Mouse (Mus musculus) midbrain, embryonic 11.5 days (tissue): ENCODE measurements around the gene Serpina16. TPM values are rescaled to one million over a fixed set of nuclear protein-coding genes. Genes with fewer than 3 reads are reported as not detected.
A peak's percentile ranks its signal among the peaks of the same experiment; 100 is the strongest.
"Not testable (repeated sequence)": the region's sequence is repeated elsewhere in the genome, so short reads cannot be mapped to it uniquely, and the experiment has no call there.

Source experiments
- ATAC-seq: fragments of 200-750 bp; cut with Nextera tagmentation; 2 replicates; pipeline ENCODE4 v1.8.0; 2017; ENCODE audit warnings: moderate TSS enrichment, moderate library complexity; ENCODE audit not compliant: low FRiP score
- DNase-seq: peaks from one replicate; pipeline ENCODE4 v3.0.0; 2015; ENCODE audit warnings: low spot score; ENCODE audit errors: missing footprints
- H3K27ac ChIP-seq: fragments of 300-500 bp; sonication (generic); 2 replicates; pipeline ENCODE4 v1.5.1; 2014; ENCODE audit warnings: low read depth, low read length
- H3K27me3 ChIP-seq: fragments of 300-500 bp; sonication (generic); 2 replicates; pipeline ENCODE4 v1.6.1; 2014; ENCODE audit warnings: mild to moderate bottlenecking, low read length, moderate library complexity, mixed read lengths; ENCODE audit not compliant: control insufficient read depth, insufficient read depth
- H3K36me3 ChIP-seq: fragments of 300-500 bp; sonication (generic); 2 replicates; pipeline ENCODE4 v1.6.1; 2014; ENCODE audit warnings: mild to moderate bottlenecking, low read length, moderate library complexity, mixed read lengths; ENCODE audit not compliant: control insufficient read depth, insufficient read depth
- H3K4me1 ChIP-seq: fragments of 300-500 bp; sonication (generic); 2 replicates; pipeline ENCODE4 v1.6.1; 2014; ENCODE audit warnings: low read length; ENCODE audit not compliant: control insufficient read depth, insufficient read depth
- H3K4me2 ChIP-seq: fragments of 300-500 bp; sonication (generic); 2 replicates; pipeline ENCODE4 v1.6.1; 2014; ENCODE audit warnings: mild to moderate bottlenecking, moderate library complexity
- H3K4me3 ChIP-seq: fragments of 300-500 bp; sonication (generic); 2 replicates; pipeline ENCODE4 v1.5.1; 2014; ENCODE audit warnings: low read depth, low read length
- H3K9ac ChIP-seq: fragments of 300-500 bp; sonication (generic); 2 replicates; pipeline ENCODE4 v1.6.1; 2014; ENCODE audit warnings: low read length
- H3K9me3 ChIP-seq: fragments of 300-500 bp; sonication (generic); 2 replicates; pipeline ENCODE4 v1.6.1; 2016; ENCODE audit warnings: low read length; ENCODE audit not compliant: control insufficient read depth
- WGBS: fragments of 180-500 bp; shearing (Covaris S2); extraction: QIAGEN DNeasy Blood & Tissue Kit; methylation state at CpG from one replicate; pipeline ENCODE4 v1.1.7; 2014; 5-methylcytosine and 5-hydroxymethylcytosine counted together
- polyA plus RNA-seq: library from polyadenylated mRNA; unstranded; fragments of >200 nt; fragmentation: Nextera tagmentation; extraction: Ambion mirVana; gene quantifications from 2 replicates; pipeline ENCODE4 v1.2.1, GENCODE M21; 2014

Serpina16 gene
- polyA plus RNA-seq, 1 experiment from 2014 or later = not detected

GRCm38 (mm10) chr12:103686050-103686449 lies 10.1 kb upstream of the Serpina16 start:
- Histone ChIP-seq H3K4me2 (no peak overlapping the region), H3K27me3 (no peaks in the 10 kb centered on the region), H3K27ac (no peak overlapping the region), H3K36me3 (no peaks in the 10 kb centered on the region), H3K4me3 (no peak overlapping the region), H3K9ac (no peak overlapping the region), H3K9me3 (no peaks in the 10 kb centered on the region), H3K4me1 (no peaks in the 10 kb centered on the region)
- ATAC-seq (no peak), DNase-seq (no peak)
- 73% methylated on average over 3 of the region's 3 CpGs for WGBS

- DNase-seq = no peak
- H3K27me3 ChIP-seq = no peaks in the 10 kb centered on the region
- H3K4me1 ChIP-seq = no peaks in the 10 kb centered on the region
- H3K27ac ChIP-seq = no peak overlapping the region
- 82% methylated on average over 3 of the region's 3 CpGs for WGBS
- ATAC-seq = no peak
- no peaks in the 10 kb centered on the region for H3K9me3 ChIP-seq
- no peak overlapping the region for H3K4me2 ChIP-seq
- no peak overlapping the region for H3K4me3 ChIP-seq
- no peak overlapping the region for H3K9ac ChIP-seq
- H3K36me3 ChIP-seq = no peaks in the 10 kb centered on the region
These were observed 9.4 kb upstream of the Serpina16 start for GRCm38 (mm10) chr12:103685386-103685785.

GRCm38 (mm10) chr12:103683775-103684174 lies 7.8 kb upstream of the Serpina16 start:
- Histone ChIP-seq H3K4me1 (no peaks in the 10 kb centered on the region), H3K4me3 (no peak overlapping the region), H3K4me2 (no peak overlapping the region), H3K9me3 (no peaks in the 10 kb centered on the region), H3K9ac (no peak overlapping the region), H3K27me3 (no peaks in the 10 kb centered on the region), H3K36me3 (no peaks in the 10 kb centered on the region), H3K27ac (no peak overlapping the region)
- DNase-seq (no peak), ATAC-seq (no peak)
- WGBS = 63% methylated on average over 4 of the region's 4 CpGs

- Histone ChIP-seq H3K4me2 (no peak overlapping the region), H3K4me3 (no peak overlapping the region), H3K27ac (no peak overlapping the region), H3K36me3 (no peaks in the 10 kb centered on the region), H3K9ac (no peak overlapping the region), H3K27me3 (no peaks in the 10 kb centered on the region), H3K9me3 (no peaks in the 10 kb centered on the region), H3K4me1 (no peaks in the 10 kb centered on the region)
- WGBS = 79% methylated on average over 2 of the region's 2 CpGs
- no peak for ATAC-seq
- DNase-seq = no peak
These were observed 5.8 kb upstream of the Serpina16 start for GRCm38 (mm10) chr12:103681739-103682138.

- Histone ChIP-seq H3K36me3 (no peaks in the 10 kb centered on the region), H3K9ac (no peak overlapping the region), H3K27ac (no peak overlapping the region), H3K4me2 (no peak overlapping the region), H3K4me1 (no peaks in the 10 kb centered on the region), H3K9me3 (no peaks in the 10 kb centered on the region), H3K27me3 (no peaks in the 10 kb centered on the region), H3K4me3 (no peak overlapping the region)
- 82% methylated on average over 2 of the region's 2 CpGs for WGBS
- DNase-seq (no peak), ATAC-seq (no peak)
These were observed 5.2 kb upstream of the Serpina16 start for GRCm38 (mm10) chr12:103681169-103681568.

- not testable (repeated sequence) for H3K9ac ChIP-seq, H3K4me3 ChIP-seq, H3K4me1 ChIP-seq, H3K4me2 ChIP-seq, H3K27ac ChIP-seq, H3K36me3 ChIP-seq, ATAC-seq, H3K9me3 ChIP-seq, DNase-seq, H3K27me3 ChIP-seq
- 100% methylated on average over 1 of the region's 1 CpGs for WGBS
These were observed 3.9 kb upstream of the Serpina16 start for GRCm38 (mm10) chr12:103679853-103680252.

- H3K9ac ChIP-seq = no peak overlapping the region
- 88% methylated on average over 2 of the region's 2 CpGs for WGBS
- H3K4me1 ChIP-seq = no peaks in the 10 kb centered on the region
- H3K36me3 ChIP-seq = no peaks in the 10 kb centered on the region
- H3K27me3 ChIP-seq = no peaks in the 10 kb centered on the region
- no peak for DNase-seq
- no peak for ATAC-seq
- H3K9me3 ChIP-seq = no peaks in the 10 kb centered on the region
- H3K4me2 ChIP-seq = no peak overlapping the region
- H3K4me3 ChIP-seq = no peak overlapping the region
- H3K27ac ChIP-seq = no peak overlapping the region
These were observed 2.8 kb downstream of the Serpina16 start for GRCm38 (mm10) chr12:103673179-103673578.

GRCm38 (mm10) chr12:103671483-103671882 lies 4.5 kb downstream of the Serpina16 start:
- no peak for ATAC-seq

GRCm38 (mm10) chr12:103670964-103671363 lies 5.0 kb downstream of the Serpina16 start:
- Histone ChIP-seq H3K4me2 (no peak overlapping the region), H3K9ac (no peak overlapping the region), H3K9me3 (no peaks in the 10 kb centered on the region), H3K4me1 (no peaks in the 10 kb centered on the region), H3K4me3 (no peak overlapping the region), H3K36me3 (no peaks in the 10 kb centered on the region), H3K27ac (no peak overlapping the region), H3K27me3 (no peaks in the 10 kb centered on the region)
- ATAC-seq = no peak
- WGBS = 83% methylated on average over 2 of the region's 2 CpGs
- DNase-seq = no peak

More at GRCm38 (mm10) chr12:103671483-103671882, 4.5 kb downstream of the Serpina16 start:
- no peak overlapping the region for H3K4me2 ChIP-seq
- DNase-seq = no peak
- WGBS = 81% methylated on average over 3 of the region's 3 CpGs
- H3K4me1 ChIP-seq = no peaks in the 10 kb centered on the region
- no peaks in the 10 kb centered on the region for H3K9me3 ChIP-seq
- no peak overlapping the region for H3K27ac ChIP-seq
- no peaks in the 10 kb centered on the region for H3K27me3 ChIP-seq
- H3K36me3 ChIP-seq = no peaks in the 10 kb centered on the region
- no peak overlapping the region for H3K9ac ChIP-seq
- no peak overlapping the region for H3K4me3 ChIP-seq

- no peaks in the 10 kb centered on the region for H3K4me1 ChIP-seq
- H3K9me3 ChIP-seq = no peaks in the 10 kb centered on the region
- H3K4me3 ChIP-seq = no peak overlapping the region
- H3K27ac ChIP-seq = no peak overlapping the region
- WGBS = 82% methylated on average over 5 of the region's 5 CpGs
- no peaks in the 10 kb centered on the region for H3K36me3 ChIP-seq
- no peak overlapping the region for H3K4me2 ChIP-seq
- peak; percentile 23 for DNase-seq
- H3K9ac ChIP-seq = no peak overlapping the region
- no peaks in the 10 kb centered on the region for H3K27me3 ChIP-seq
- ATAC-seq = no peak
These were observed 5.6 kb downstream of the Serpina16 start for GRCm38 (mm10) chr12:103670344-103670743.
